Mouse (Mus musculus) liver, embryonic 12.5 days (tissue): ENCODE results near the gene Rrm2. TPM values are rescaled to one million over a fixed set of nuclear protein-coding genes. Genes with fewer than 3 reads are reported as not detected.
"Not testable (repeated sequence)": the region's sequence is repeated elsewhere in the genome, so short reads cannot be mapped to it uniquely, and the experiment has no call there.

ENCODE experiments used
- ATAC-seq: fragments of 200-750 bp; cut with Nextera tagmentation; 2 replicates; pipeline ENCODE4 v1.8.0; 2017; ENCODE audit warnings: moderate number of reproducible peaks, mild to moderate bottlenecking, moderate library complexity
- H3K27ac ChIP-seq: fragments of 300-500 bp; sonication (generic); 2 replicates; pipeline ENCODE4 v1.5.1; 2016; ENCODE audit warnings: mild to moderate bottlenecking
- H3K27me3 ChIP-seq: fragments of 300-500 bp; sonication (generic); replicated peaks from 2 replicates; pipeline ENCODE4 v1.6.1; 2016; ENCODE audit warnings: mild to moderate bottlenecking, moderate library complexity
- H3K36me3 ChIP-seq: fragments of 300-500 bp; sonication (generic); 2 replicates; pipeline ENCODE4 v1.6.1; 2016; ENCODE audit warnings: mild to moderate bottlenecking, moderate library complexity
- H3K4me1 ChIP-seq: fragments of 300-500 bp; sonication (generic); 2 replicates; pipeline ENCODE4 v1.6.1; 2016
- H3K4me2 ChIP-seq: fragments of 300-500 bp; sonication (generic); 2 replicates; pipeline ENCODE4 v1.6.1; 2016; ENCODE audit warnings: mild to moderate bottlenecking, moderate library complexity
- H3K4me3 ChIP-seq: fragments of 300-500 bp; sonication (generic); 2 replicates; pipeline ENCODE4 v1.5.1; 2016; ENCODE audit warnings: mild to moderate bottlenecking, moderate library complexity
- H3K9ac ChIP-seq: fragments of 300-500 bp; sonication (generic); 2 replicates; pipeline ENCODE4 v1.6.1; 2016; ENCODE audit warnings: mild to moderate bottlenecking, moderate library complexity
- H3K9me3 ChIP-seq: fragments of 300-500 bp; sonication (generic); replicated peaks from 2 replicates; pipeline ENCODE4 v1.6.1; 2016; ENCODE audit warnings: mild to moderate bottlenecking, moderate library complexity
- WGBS: fragments of 180-500 bp; shearing (Covaris S2); methylation state at CpG from one replicate; pipeline ENCODE4 v1.1.7; 2016; ENCODE audit not compliant: insufficient replicate concordance; 5-methylcytosine and 5-hydroxymethylcytosine counted together
- polyA plus RNA-seq: library from polyadenylated mRNA; unstranded; fragments of >200 nt; fragmentation: Nextera tagmentation; extraction: Ambion mirVana; gene quantifications from 2 replicates; pipeline ENCODE4 v1.2.1, GENCODE M21; 2016

Rrm2 gene
- polyA plus RNA-seq, 1 experiment from 2014 or later: 552 TPM

DNA sequence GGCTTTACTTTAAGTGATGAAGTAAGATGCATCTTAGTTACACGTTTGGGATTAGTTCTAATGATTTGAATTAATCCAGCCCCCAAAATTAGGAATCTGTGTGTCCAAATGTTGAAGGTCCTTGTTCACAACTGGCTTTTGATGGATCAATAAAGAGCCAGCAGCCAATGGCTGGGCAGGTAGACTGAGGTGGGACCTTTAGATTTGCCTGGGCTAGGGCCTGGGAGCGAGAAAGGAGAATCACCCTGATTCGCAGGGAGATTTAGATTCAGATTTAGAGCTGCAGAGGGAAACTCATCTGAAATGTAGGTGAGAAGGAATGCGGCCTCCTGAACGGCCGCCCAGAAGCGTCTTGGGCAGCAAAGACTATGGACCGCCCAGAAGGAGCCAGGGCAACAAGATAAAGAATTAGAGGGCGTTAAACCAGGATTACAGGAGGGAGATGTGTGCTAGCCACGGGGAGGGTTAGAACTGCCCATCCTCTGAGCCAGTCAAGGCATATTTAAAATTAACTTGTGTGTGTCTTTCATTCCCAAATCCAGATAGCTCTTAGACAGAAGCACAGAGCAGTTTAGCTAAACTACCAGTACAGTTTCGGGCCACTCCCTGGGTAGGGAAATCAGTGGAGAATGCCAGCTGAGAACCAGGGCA, 21.2 kb upstream of the Rrm2 start:
- H3K36me3 ChIP-seq: no peaks in the 10 kb centered on the region
- 0 out of 2 replicates have a peak overlapping the region, but pooled peaks have one; percentile 0 for H3K4me2 ChIP-seq
- ATAC-seq: no peak
- H3K27me3 ChIP-seq: peaks cover 53% of the 10 kb centered on the region
- peak overlapping the region; percentile 64 for H3K27ac ChIP-seq
- H3K9ac ChIP-seq: no peak overlapping the region
- H3K4me1 ChIP-seq: peaks cover 6% of the 10 kb centered on the region
- no peaks in the 10 kb centered on the region for H3K9me3 ChIP-seq
- 54% methylated on average over 11 of the region's 11 CpGs for WGBS
- H3K4me3 ChIP-seq: no peak overlapping the region

DNA sequence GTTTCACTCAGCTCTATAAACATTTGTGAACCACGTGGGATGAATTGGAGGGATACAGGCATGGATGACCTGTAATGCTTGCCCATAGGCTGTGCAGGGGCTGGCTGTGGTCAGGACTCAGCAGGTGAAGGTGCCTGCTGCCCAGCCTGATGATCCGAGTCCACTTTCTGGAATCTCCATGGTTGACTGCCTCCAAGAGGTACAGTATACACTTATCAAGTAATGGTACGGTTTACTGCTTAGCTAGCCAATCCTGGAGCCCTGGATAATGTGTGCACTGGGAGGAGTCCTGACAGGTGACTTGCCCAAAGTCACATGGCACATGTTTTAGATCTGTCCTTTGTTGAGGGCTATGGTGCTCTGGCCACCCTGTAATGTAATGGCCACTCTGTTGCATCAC, 17.7 kb upstream of the Rrm2 start:
- 72% methylated on average over 3 of the region's 3 CpGs for WGBS
- ATAC-seq: no peak
- H3K4me3 ChIP-seq: no peak overlapping the region

DNA sequence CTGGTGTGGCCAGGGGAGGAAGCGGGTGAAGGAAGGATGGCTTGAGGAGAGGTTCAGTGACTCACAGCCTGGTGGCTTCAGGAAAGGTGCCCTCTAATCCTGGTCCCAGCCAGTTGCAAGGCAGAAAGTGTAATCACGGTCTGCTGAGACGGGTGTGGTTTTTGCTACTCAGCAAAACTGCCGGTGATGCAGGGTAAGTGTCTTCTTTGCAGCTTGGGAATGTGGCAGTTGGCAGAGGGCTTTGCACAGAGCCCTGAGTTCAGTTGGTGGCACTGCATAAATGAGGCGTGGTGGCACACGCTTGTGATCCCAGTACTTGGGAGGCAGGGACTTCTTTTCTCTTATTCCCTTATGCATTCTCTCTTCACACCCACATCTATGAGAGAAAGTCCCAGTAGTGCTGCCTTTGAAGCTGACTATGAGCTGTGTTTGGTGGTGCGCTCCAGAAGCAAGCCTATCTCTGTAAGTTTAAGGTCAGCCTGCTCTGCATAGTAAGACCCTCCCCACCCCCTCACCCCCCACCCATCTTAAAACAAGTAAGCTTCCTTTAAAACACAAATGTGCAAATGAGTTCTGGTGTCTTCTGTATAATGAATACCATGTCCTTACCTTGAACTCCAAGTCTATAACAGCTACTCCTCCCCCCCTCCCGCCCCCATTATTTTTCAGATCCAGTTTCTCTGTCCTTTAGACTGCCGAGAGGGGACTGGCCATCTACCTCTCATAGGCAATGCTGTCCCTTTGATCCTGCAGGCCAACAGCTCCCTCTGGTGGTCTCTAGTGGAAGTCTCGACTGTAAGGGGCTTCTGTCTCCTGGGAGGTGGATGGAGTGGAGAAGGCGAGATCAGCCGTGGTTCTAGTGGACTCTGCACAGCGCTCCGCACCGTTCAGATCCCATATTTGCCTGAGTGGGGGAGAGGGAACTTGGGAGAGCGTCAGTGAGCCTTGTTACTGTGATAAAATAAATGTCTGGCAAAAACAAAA, 11.2 kb upstream of the Rrm2 start:
- no peaks in the 10 kb centered on the region for H3K9me3 ChIP-seq
- no peaks in the 10 kb centered on the region for H3K36me3 ChIP-seq
- peaks cover 4% of the 10 kb centered on the region; the same call in 1 of the 2 replicates for H3K4me1 ChIP-seq
- H3K4me2 ChIP-seq: peak overlapping the region; percentile 15; the same call in 1 of the 2 replicates
- no peak overlapping the region for H3K27ac ChIP-seq
- peaks cover 10% of the 10 kb centered on the region; the same call in 1 of the 2 replicates for H3K27me3 ChIP-seq
- ATAC-seq: peak; percentile 78
- H3K4me3 ChIP-seq: no peak overlapping the region
- no peak overlapping the region for H3K9ac ChIP-seq
- 29% methylated on average over 16 of the region's 16 CpGs for WGBS

More for the DNA sequence above, 17.7 kb upstream of the Rrm2 start:
- Histone ChIP-seq H3K4me1 (no peaks in the 10 kb centered on the region), H3K4me2 (no peak overlapping the region), H3K9ac (no peak overlapping the region), H3K27me3 (peaks cover 19% of the 10 kb centered on the region), H3K27ac (no peak overlapping the region), H3K9me3 (no peaks in the 10 kb centered on the region), H3K36me3 (no peaks in the 10 kb centered on the region)

- H3K27ac ChIP-seq: no peak overlapping the region
- no peaks in the 10 kb centered on the region for H3K36me3 ChIP-seq
- peaks cover 10% of the 10 kb centered on the region; the same call in 1 of the 2 replicates for H3K27me3 ChIP-seq
- no peaks in the 10 kb centered on the region for H3K9me3 ChIP-seq
- peak; percentile 62 for ATAC-seq
- peaks cover 9% of the 10 kb centered on the region for H3K4me1 ChIP-seq
- no peak overlapping the region for H3K4me3 ChIP-seq
- 51% methylated on average over 8 of the region's 8 CpGs for WGBS
- peak overlapping the region; percentile 15; the same call in 1 of the 2 replicates for H3K4me2 ChIP-seq
- no peak overlapping the region for H3K9ac ChIP-seq
Measured at GRCm38 (mm10) chr12:24697484-24698204, 10.4 kb upstream of the Rrm2 start.

DNA sequence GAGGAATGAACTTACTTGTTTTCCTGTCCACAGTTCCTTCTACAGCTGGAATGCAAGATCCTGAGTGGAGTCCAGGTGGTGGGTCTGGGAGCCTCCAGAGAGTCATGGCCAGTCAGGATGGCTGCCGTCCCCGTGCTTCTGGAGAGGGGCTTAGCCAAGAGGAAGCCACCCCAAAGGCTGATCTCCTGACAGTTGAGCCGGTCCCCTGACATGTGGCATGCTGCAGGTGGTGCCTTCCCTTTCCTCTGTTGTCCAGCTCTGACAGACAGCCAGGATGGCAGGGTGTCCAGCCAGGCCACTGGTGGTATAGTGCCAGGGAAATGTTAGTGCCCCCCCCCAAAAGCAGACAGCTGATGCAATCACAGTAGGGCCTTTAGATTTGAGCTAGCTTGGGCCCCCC, 9.5 kb upstream of the Rrm2 start:
- Histone ChIP-seq H3K27me3 (peaks cover 10% of the 10 kb centered on the region; the same call in 1 of the 2 replicates), H3K4me2 (no peak overlapping the region), H3K4me1 (peaks cover 18% of the 10 kb centered on the region), H3K4me3 (no peak overlapping the region), H3K9ac (no peak overlapping the region), H3K27ac (no peak overlapping the region), H3K36me3 (no peaks in the 10 kb centered on the region), H3K9me3 (no peaks in the 10 kb centered on the region)
- ATAC-seq: no peak
- WGBS: 61% methylated on average over 3 of the region's 3 CpGs

GRCm38 (mm10) chr12:24699578-24699977, 8.5 kb upstream of the Rrm2 start:
- Histone ChIP-seq H3K27ac (no peak overlapping the region), H3K9me3 (no peaks in the 10 kb centered on the region), H3K9ac (no peak overlapping the region), H3K36me3 (no peaks in the 10 kb centered on the region), H3K4me1 (peaks cover 28% of the 10 kb centered on the region), H3K4me3 (no peak overlapping the region), H3K27me3 (peaks cover 10% of the 10 kb centered on the region; the same call in 1 of the 2 replicates), H3K4me2 (no peak overlapping the region)
- no peak for ATAC-seq
- 68% methylated on average over 10 of the region's 10 CpGs for WGBS

GRCm38 (mm10) chr12:24701621-24702020, 6.4 kb upstream of the Rrm2 start:
- H3K4me2 ChIP-seq, H3K4me3 ChIP-seq, ATAC-seq, H3K36me3 ChIP-seq, H3K27me3 ChIP-seq, H3K27ac ChIP-seq, H3K9ac ChIP-seq, H3K9me3 ChIP-seq: not testable (repeated sequence)
- peaks cover 48% of the 10 kb centered on the region for H3K4me1 ChIP-seq
- 71% methylated on average over 9 of the region's 9 CpGs for WGBS

DNA sequence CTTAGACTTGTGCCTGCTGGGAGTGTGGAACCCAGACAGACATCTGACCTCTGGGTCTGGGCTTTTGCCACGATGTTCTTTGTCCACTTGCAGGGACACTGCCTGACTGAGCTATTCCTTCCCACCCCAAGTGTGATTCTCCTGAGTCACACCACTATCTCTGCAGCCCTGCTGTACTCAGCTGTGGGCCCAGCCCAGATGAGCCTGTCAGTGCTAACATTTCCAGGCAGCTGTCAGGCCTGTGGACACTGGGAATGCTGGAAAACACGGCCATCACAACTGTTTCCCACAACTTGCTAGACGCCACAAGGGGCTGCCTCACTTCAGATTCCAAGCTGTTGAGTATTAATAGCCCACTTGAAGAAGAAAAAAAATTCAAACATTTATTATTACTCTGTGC, 5.0 kb upstream of the Rrm2 start:
- 0 out of 2 replicates have a peak, but pooled peaks cover 7% of the 10 kb centered on the region for H3K27me3 ChIP-seq
- no peak overlapping the region for H3K4me3 ChIP-seq
- H3K9ac ChIP-seq: peak overlapping the region; percentile 50
- H3K4me2 ChIP-seq: peak overlapping the region; percentile 34
- H3K36me3 ChIP-seq: no peaks in the 10 kb centered on the region
- peaks cover 55% of the 10 kb centered on the region for H3K4me1 ChIP-seq
- peak overlapping the region; percentile 81 for H3K27ac ChIP-seq
- H3K9me3 ChIP-seq: no peaks in the 10 kb centered on the region
- WGBS: 59% methylated on average over 3 of the region's 3 CpGs
- peak; percentile 80 for ATAC-seq

- 70% methylated on average over 15 of the region's 15 CpGs for WGBS
- no peaks in the 10 kb centered on the region for H3K9me3 ChIP-seq
- H3K27me3 ChIP-seq: no peaks in the 10 kb centered on the region
- peak overlapping the region; percentile 85 for H3K4me2 ChIP-seq
- H3K4me1 ChIP-seq: peaks cover 70% of the 10 kb centered on the region
- no peak for ATAC-seq
- peak overlapping the region; percentile 87 for H3K27ac ChIP-seq
- peak overlapping the region; percentile 84 for H3K9ac ChIP-seq
- peaks cover 20% of the 10 kb centered on the region for H3K36me3 ChIP-seq
- H3K4me3 ChIP-seq: peak overlapping the region; percentile 77
Measured at GRCm38 (mm10) chr12:24705502-24706263, 2.4 kb upstream of the Rrm2 start.

- under 1% methylated on average over 27 of the region's 27 CpGs for WGBS
Measured at GRCm38 (mm10) chr12:24706764-24707479, 1.1 kb upstream of the Rrm2 start.

More at GRCm38 (mm10) chr12:24706764-24707479, 1.1 kb upstream of the Rrm2 start:
- Histone ChIP-seq H3K27ac (peak overlapping the region; percentile 87), H3K9me3 (no peaks in the 10 kb centered on the region), H3K4me3 (peak overlapping the region; percentile 77), H3K36me3 (peaks cover 32% of the 10 kb centered on the region), H3K4me1 (peaks cover 79% of the 10 kb centered on the region), H3K27me3 (no peaks in the 10 kb centered on the region), H3K4me2 (peak overlapping the region; percentile 85), H3K9ac (peak overlapping the region; percentile 84)
- peak; percentile 66 for ATAC-seq
